Mouse (Mus musculus) layer of hippocampus, postnatal 10 days (tissue): Measurements from ENCODE around the gene Frmd4a. TPM values are rescaled to one million over a fixed set of nuclear protein-coding genes. Genes with fewer than 3 reads are reported as not detected.

Source experiments
- DNase-seq, 2 experiments: peaks; one replicate each; pipeline ENCODE4 v3.0.0; 2021; ENCODE audit warnings: low spot score in 2 of 2
- total RNA-seq, 2 experiments: library from RNA; stranded (reverse); gene quantifications; 2 replicates each; pipeline ENCODE4 v1.2.3; 2021

Gene Frmd4a
- total RNA-seq, 2 experiments from 2014 or later, result 114 to 128 TPM

- peak; percentile 89 to 91 for DNase-seq
Observed at GRCm38 (mm10) chr2:4651500-4652285, 634.2 kb downstream of the Frmd4a start, which contains the start of gene Prpf18. Prpf18 (minus strand) TSS chr2:4652113.

- no peak for DNase-seq
Observed at GRCm38 (mm10) chr2:4660677-4661076, 643.2 kb downstream of the Frmd4a start.
